Mouse (Mus musculus) cerebellum, postnatal 25 days (tissue): ENCODE data around the gene Ncoa3.

Experiments
- DNase-seq, 2 experiments: peaks; one replicate each; pipeline ENCODE4 v3.0.0; 2021; ENCODE audit warnings: mixed read lengths in 2 of 2

Ncoa3 gene

GRCm38 (mm10) chr2:166042542-166042941 lies 50.1 kb downstream of the Ncoa3 start:
- no peak for DNase-seq

- no peak for DNase-seq
Observed at GRCm38 (mm10) chr2:166045006-166045405, 52.6 kb downstream of the Ncoa3 start.

GRCm38 (mm10) chr2:166045549-166046501 lies 53.4 kb downstream of the Ncoa3 start:
- DNase-seq, result peak; percentile 19 to 44

- no peak for DNase-seq
Observed at GRCm38 (mm10) chr2:166047931-166048330, 55.5 kb downstream of the Ncoa3 start.

- DNase-seq, result no peak
Observed at GRCm38 (mm10) chr2:166048852-166049251, 56.4 kb downstream of the Ncoa3 start.

GRCm38 (mm10) chr2:166051421-166051820 lies 59.0 kb downstream of the Ncoa3 start:
- DNase-seq, result no peak

GRCm38 (mm10) chr2:166051966-166052365 lies 59.5 kb downstream of the Ncoa3 start:
- no peak for DNase-seq

- no peak for DNase-seq
Observed at GRCm38 (mm10) chr2:166054002-166054539, 61.6 kb downstream of the Ncoa3 start.

GRCm38 (mm10) chr2:166059684-166060423 lies 67.4 kb downstream of the Ncoa3 start:
- peak in 1 of 2 experiments; percentile 57 for DNase-seq

GRCm38 (mm10) chr2:166062008-166062407 lies 69.6 kb downstream of the Ncoa3 start:
- DNase-seq, result no peak

- no peak for DNase-seq
Observed at GRCm38 (mm10) chr2:166062431-166062830, 70.0 kb downstream of the Ncoa3 start.

GRCm38 (mm10) chr2:166066434-166066833 lies 74.0 kb downstream of the Ncoa3 start:
- DNase-seq, result no peak

GRCm38 (mm10) chr2:166068261-166068660 lies 75.8 kb downstream of the Ncoa3 start:
- no peak for DNase-seq

- DNase-seq, result no peak
Observed at GRCm38 (mm10) chr2:166069164-166069563, 76.7 kb downstream of the Ncoa3 start.

GRCm38 (mm10) chr2:166069738-166070137 lies 77.3 kb downstream of the Ncoa3 start:
- no peak for DNase-seq

- DNase-seq, result no peak
Observed at GRCm38 (mm10) chr2:166071481-166071880, 79.0 kb downstream of the Ncoa3 start.

GRCm38 (mm10) chr2:166071889-166072288 lies 79.5 kb downstream of the Ncoa3 start:
- no peak for DNase-seq

- DNase-seq, result no peak
Observed at GRCm38 (mm10) chr2:166073082-166073481, 80.6 kb downstream of the Ncoa3 start.

GRCm38 (mm10) chr2:166074322-166074721 lies 81.9 kb downstream of the Ncoa3 start:
- DNase-seq, result no peak

- no peak for DNase-seq
Observed at GRCm38 (mm10) chr2:166077371-166077770, 84.9 kb downstream of the Ncoa3 start.

- DNase-seq, result no peak
Observed at GRCm38 (mm10) chr2:166079231-166079630, 86.8 kb downstream of the Ncoa3 start.

GRCm38 (mm10) chr2:166079961-166080885 lies 87.8 kb downstream of the Ncoa3 start:
- no peak for DNase-seq
